Mouse (Mus musculus) skeletal muscle tissue, adult 2 months (tissue): Measurements from ENCODE around the gene Fam183b.
"Not testable (repeated sequence)": the region's sequence is repeated elsewhere in the genome, so short reads cannot be mapped to it uniquely, and the experiment has no call there.

Source experiments
- DNase-seq: peaks from one replicate; pipeline ENCODE4 v3.0.0-alpha.2; 2012; ENCODE audit warnings: low read depth, low spot score

The Fam183b gene

DNA sequence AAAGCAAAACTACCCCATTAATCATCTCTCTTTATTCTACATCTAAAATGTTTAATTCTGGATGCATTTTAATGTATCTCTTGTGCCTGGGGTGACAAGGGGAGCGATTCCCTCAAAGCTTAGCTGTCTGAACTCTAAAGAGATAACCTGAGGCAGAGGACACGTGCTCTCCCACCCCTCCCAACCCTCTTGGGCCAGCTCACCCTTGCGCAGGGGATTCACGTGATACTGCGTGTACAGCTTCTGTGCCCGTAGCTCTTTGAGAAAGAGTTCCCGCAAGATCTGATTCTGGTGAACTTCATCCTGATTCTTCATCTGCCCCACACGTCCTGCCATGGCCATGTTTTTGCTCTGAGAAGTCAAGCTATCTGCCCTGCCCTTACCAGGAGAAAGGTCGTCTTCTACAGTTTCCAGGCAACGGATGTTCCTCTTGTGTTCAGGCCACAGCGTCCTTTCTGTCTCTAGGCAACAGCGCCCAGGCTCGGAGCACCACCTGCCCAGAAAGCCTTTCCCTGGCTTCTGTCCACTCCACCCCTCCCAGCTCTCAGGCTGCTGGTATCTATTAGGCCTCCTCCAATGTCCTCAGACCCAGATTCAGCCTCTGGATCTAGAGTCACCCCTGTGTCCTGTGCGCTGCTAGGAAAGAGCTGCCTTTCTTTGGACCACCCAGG lies at the start of gene Fam183b:
Gene Fam183b, minus strand, starts transcription at position 403 of the 671 bp plus-strand sequence.
- DNase-seq = no peak

DNA sequence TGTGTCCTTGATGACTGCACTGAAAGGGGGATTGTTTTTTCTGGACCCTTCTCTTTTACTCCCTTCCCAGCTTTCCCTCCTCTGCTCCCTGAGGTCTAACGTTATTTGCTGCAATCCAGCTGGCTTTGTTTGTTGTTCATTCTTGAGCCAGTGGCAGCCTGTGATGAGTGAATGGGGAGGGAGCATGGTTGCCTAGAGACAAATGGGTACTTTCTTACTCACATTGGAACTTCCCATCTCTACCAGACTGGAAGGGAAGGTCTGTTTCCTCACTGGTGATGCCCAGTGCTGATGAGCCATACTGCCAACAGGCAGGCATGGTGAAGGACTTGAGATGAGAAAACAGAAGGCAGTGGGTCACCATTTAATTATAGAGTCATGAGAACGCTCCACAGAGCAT lies 48.0 kb upstream of the Fam183b start:
- DNase-seq = no peak

DNA sequence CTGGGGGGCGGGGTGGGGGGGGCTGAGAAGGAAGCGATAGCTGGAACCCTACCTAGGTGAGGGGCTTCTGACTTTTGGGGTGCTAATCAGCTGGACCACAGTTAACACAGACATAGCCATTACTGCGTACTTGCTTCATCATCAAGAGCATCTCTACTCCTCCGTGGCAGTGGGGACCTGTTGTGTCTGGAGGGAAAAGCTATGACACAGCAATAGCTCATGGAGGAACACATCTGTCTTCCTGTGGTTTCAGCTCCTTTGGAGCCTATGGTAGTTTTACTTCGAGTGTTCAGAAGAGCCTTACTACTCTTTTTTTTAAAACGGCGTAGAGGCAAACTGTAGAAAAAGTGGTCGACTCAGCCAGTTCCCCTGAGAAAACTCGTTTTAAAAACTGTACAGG lies 45.9 kb upstream of the Fam183b start:
- no peak for DNase-seq

DNA sequence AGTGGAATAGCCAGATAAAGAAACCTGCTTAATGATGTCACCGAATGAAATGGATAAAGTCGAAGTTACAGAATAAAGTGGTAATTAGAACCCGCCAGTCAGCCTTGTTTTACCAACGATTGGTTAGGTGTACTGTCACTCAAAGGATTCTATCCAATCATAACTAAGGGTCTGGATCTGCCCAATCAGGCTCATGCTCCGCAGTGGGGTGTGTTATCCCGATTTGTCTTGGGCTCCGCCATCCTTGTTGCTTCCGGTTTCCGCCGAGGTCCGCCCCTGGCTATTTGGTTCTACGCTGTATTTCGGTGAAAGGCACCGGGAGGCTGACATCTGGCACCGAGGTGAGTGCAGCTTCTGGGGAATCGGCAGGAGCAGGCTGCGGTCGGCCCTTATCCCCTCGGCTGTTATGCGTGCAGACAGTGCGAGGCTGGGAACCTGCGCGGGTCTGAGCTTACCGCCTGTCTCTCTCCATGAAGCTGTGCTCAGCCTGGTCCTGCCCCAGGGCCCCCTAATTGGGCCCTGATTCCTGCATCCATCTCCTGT lies 45.2 kb upstream of the Fam183b start, which contains the start of gene Gm12258:
Gene Gm12258, plus strand, starts transcription at position 240 of the 543 bp plus-strand sequence.
- peak; percentile 96 for DNase-seq

GRCm38 (mm10) chr11:58838951-58839350 lies 37.2 kb upstream of the Fam183b start, which contains the start of gene Olfr311:
TSS of gene Olfr311 (plus strand) at chr11:58839251.
- not testable (repeated sequence) for DNase-seq

GRCm38 (mm10) chr11:58832541-58832940 lies 30.8 kb upstream of the Fam183b start:
- not testable (repeated sequence) for DNase-seq

- no peak for DNase-seq
Observed at GRCm38 (mm10) chr11:58829764-58830163, 28.0 kb upstream of the Fam183b start.

DNA sequence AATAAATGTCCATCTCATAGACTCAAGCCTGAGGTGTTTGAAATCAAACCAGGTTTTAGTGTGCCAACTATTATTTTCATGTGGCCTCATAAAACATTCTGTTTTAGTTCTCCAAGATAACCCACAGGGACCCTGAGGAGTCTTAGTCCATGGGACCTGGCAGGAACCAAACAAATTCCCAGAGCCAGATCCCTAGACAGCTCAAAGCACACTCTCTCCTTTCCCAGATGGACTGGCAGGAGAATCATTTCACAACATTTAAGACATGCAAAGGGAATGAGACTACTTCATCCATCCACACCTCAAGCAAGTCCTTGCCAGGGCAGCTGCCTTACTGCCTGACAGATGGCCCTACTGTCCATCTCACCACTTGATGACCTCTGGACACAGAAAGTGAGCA lies 27.2 kb upstream of the Fam183b start, which contains the start of gene Olfr312:
Gene Olfr312, plus strand, starts transcription at position 301 of the 400 bp plus-strand sequence.
- not testable (repeated sequence) for DNase-seq

GRCm38 (mm10) chr11:58815676-58816075 lies 13.9 kb upstream of the Fam183b start:
- no peak for DNase-seq

DNA sequence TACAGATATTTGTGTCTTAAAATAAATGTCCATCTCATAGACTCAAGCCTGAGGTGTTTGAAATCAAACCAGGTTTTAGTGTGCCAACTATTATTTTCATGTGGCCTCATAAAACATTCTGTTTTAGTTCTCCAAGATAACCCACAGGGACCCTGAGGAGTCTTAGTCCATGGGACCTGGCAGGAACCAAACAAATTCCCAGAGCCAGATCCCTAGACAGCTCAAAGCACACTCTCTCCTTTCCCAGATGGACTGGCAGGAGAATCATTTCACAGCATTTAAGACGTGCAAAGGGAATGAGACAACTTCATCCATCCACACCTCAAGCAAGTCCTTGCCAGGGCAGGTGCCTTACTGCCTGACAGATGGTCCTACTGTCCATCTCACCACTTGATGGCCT lies 12.9 kb upstream of the Fam183b start, which contains the start of gene Olfr313:
Gene Olfr313, plus strand, starts transcription at position 301 of the 400 bp plus-strand sequence.
- DNase-seq = not testable (repeated sequence)

GRCm38 (mm10) chr11:58812001-58812400 lies 10.2 kb upstream of the Fam183b start:
- no peak for DNase-seq

GRCm38 (mm10) chr11:58804393-58804792 lies 2.6 kb upstream of the Fam183b start:
- no peak for DNase-seq

DNA sequence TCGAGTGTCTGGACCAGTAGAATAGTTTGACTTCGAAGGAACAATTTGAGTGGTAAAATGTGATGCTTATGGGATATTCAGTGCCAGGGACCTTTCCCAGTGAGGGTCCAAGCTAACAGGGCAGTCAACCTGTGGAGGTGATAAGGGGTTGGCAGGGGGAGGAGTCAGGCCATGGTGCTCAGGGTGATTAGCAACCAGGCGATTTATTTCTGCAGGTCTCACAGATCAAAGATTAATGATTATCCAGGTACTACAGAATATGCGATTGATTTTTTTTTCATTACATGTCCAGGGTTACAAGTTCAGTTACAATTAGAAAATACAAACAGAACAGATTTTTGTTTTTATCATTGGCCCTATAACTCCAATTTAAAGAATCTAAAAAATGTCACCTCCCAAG lies 2.1 kb upstream of the Fam183b start:
- DNase-seq = no peak

DNA sequence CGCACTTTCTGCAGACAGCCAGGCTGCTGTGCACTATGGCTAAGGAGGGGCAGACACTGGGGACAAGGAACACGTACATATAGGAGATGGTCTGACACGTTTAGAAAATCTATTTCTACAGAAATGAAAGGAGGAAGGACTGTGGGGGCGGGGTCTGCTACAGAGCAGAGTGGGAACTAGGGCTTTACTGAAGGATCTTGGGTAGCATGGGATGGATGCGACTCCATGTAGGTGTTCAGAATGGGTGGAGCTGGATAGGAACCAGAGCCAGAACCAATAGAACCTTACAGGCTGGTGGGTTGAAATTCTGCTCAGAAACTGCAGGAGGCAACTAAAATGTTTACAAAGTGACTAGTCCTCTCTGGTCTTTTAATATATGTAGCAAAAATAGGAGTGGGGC lies 2.0 kb downstream of the Fam183b start:
- DNase-seq = no peak

DNA sequence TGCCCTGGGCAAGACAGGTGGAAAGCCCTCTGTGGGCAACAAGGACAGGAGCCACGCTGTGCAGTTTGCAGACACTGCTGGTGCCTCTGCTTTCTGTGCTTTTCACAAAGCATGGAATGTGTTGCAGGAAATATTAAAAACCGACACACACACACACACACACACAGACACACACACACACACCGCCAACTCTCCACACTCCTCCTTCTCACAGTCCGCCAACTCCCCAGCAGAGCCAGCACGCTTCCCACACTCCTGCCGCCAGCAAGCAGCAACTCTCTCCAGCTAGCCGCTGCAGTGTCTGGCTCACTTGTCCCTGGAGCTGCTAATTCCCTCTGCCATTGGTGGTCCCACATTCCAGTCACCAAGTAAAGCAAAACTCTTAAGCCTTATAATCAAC lies 4.9 kb downstream of the Fam183b start:
- DNase-seq = no peak

DNA sequence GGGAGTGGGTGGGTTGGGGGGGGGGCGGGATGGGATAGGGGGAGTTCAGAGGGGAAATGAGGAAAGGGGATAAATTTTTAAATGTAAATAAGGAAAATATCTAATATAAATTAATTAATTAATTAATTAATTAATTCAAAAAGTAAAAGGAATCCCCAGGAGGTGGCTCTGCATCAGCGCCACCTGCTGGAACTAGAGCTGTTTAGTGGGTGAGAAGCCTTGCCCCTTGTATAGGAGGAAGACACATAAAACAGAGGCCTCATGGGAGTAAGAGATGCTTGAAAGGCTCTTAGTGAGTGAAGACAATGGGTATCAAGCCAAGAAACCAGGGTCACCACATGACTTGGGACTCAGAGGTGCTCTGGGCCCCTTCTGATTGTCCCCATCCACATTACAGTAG lies 5.9 kb downstream of the Fam183b start:
- DNase-seq = no peak

DNA sequence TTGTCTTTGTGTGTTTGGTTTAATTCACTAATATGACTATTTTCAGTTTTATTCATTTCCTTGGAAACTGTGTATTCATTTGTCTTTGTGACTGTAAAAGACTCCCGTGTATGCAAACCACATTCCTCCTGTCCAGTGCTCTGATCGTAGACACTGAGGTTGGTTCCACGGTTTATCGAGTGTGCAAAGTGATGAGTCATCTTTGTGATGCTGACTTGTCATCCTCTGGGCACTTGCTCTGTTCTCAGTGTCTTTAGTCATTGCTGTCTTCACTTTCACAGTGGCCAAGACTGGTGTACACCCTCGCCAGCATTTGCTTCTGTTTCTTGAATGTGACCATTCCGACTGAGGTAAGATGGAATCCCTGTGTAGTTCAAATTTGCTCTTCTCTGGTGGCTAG lies 11.1 kb downstream of the Fam183b start:
- no peak for DNase-seq

DNA sequence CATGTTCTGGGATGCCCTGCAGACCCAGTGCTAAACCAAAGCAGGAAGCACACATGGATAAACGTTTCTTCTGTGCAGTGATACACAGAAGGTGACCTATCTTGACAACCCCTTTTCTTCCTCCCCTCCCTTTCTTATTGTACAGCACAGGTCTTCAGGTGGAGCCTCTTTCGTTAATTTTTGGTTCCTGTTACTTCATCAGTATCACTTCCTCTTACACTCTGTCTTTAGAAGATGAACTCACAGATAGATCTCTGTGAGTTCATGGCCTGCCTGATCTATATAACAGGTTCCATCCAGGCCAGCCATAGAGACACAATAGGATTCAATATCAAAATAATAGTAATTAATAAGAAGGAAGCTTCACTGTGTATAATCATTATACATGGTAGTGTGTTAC lies 11.7 kb downstream of the Fam183b start:
- DNase-seq = no peak

- DNase-seq = no peak
Observed at GRCm38 (mm10) chr11:58789532-58789931, 12.2 kb downstream of the Fam183b start.

GRCm38 (mm10) chr11:58788346-58788745 lies 13.4 kb downstream of the Fam183b start:
- DNase-seq = no peak

GRCm38 (mm10) chr11:58787651-58788050 lies 14.1 kb downstream of the Fam183b start:
- no peak for DNase-seq

- no peak for DNase-seq
Observed at GRCm38 (mm10) chr11:58784182-58784581, 17.6 kb downstream of the Fam183b start.

- no peak for DNase-seq
Observed at GRCm38 (mm10) chr11:58782480-58783089, 19.2 kb downstream of the Fam183b start, which contains the start of gene Olfr314. TSS of gene Olfr314 (plus strand) at chr11:58782952.
